ENCODE assay signal across 30 mouse cellular contexts in genomic region chr11:65250366-65250765, GRCm38 (mm10). TPM values are rescaled to one million over a fixed set of nuclear protein-coding genes. Genes with fewer than 3 reads are reported as not detected.
DNase-seq lines count a peak whose midpoint lies in the region; ATAC-seq and TF ChIP-seq lines count a peak whose summit lies in the region.
"Had no signal": no experiment of that assay in that cellular context is flagged by ENCODE, and none has a peak within 500 bp of the region (broad histone marks: within the 10 kb centered on the region; RNA-seq: fewer than 3 reads in every experiment).

No protein-coding gene starts in this region.

- no peak for TF ChIP-seq CTCF in heart, postnatal 0 days (IDR thresholded peaks at IDR 0.05; ENCODE audit: low read depth)

- WGBS in heart, postnatal 0 days, result 88% methylated on average over 4 of the region's 4 CpGs

- H3K4me2 ChIP-seq in heart, postnatal 0 days (ENCODE audit: low read depth, low read length), result no peak overlapping the region
- H3K4me2 ChIP-seq: embryonic facial prominence, embryonic 13.5 days; forebrain, embryonic 13.5 days; heart, embryonic 12.5 days; heart, embryonic 15.5 days; hindbrain, embryonic 14.5 days had no signal

- H3K27ac ChIP-seq in heart, postnatal 0 days (ENCODE audit: low read depth), result peak overlapping the region; percentile 15; the same call in 1 of the 2 replicates
- H3K27ac ChIP-seq: embryonic facial prominence, embryonic 10.5 days; embryonic facial prominence, embryonic 13.5 days; forebrain, embryonic 13.5 days; heart, embryonic 15.5 days; hindbrain, embryonic 14.5 days; hindbrain, postnatal 0 days had no signal

- H3K4me1 ChIP-seq in heart, postnatal 0 days (ENCODE audit: control insufficient read depth, insufficient read depth), result peaks cover 15% of the 10 kb centered on the region; the same call in 1 of the 2 replicates
- H3K4me1 ChIP-seq: embryonic facial prominence, embryonic 10.5 days; embryonic facial prominence, embryonic 13.5 days; forebrain, embryonic 13.5 days had no signal

- H3K9ac ChIP-seq in heart, postnatal 0 days (replicated peaks; ENCODE audit: low read depth, low read length), result no peak overlapping the region
- H3K9ac ChIP-seq: embryonic facial prominence, embryonic 13.5 days; forebrain, embryonic 13.5 days; heart, embryonic 12.5 days; heart, embryonic 15.5 days; hindbrain, embryonic 14.5 days had no signal

- no peaks in the 10 kb centered on the region for H3K9me3 ChIP-seq in heart, postnatal 0 days (replicated peaks; ENCODE audit: control insufficient read depth, low read length)
- H3K9me3 ChIP-seq: embryonic facial prominence, embryonic 10.5 days; embryonic facial prominence, embryonic 13.5 days; forebrain, embryonic 13.5 days; heart, embryonic 12.5 days; heart, embryonic 15.5 days had no signal

- no peak overlapping the region for H3K4me3 ChIP-seq in heart, postnatal 0 days (ENCODE audit: low read depth, low read length)
- H3K4me3 ChIP-seq: embryonic facial prominence, embryonic 10.5 days; embryonic facial prominence, embryonic 13.5 days; erythroblast, embryonic 14.5 days; forebrain, embryonic 13.5 days; heart, embryonic 12.5 days; heart, embryonic 15.5 days had no signal

- no peak for TF ChIP-seq EP300 in heart, postnatal 0 days (IDR thresholded peaks at IDR 0.05; ENCODE audit: low read depth)

- no peak for ATAC-seq in heart, postnatal 0 days (ENCODE audit: insufficient read depth, low read depth)
- ATAC-seq: CD4-positive, CD25-positive, alpha-beta regulatory T cell, adult 4 months; forebrain, embryonic 13.5 days; forebrain, embryonic 16.5 days; hindbrain, postnatal 0 days; inflammation-experienced regulatory T-cells, adult 6 months had no signal

- H3K36me3 ChIP-seq in heart, postnatal 0 days (replicated peaks; ENCODE audit: control insufficient read depth, insufficient read depth, low read length), result no peaks in the 10 kb centered on the region; the same call in 1 of the 2 replicates
- H3K36me3 ChIP-seq: embryonic facial prominence, embryonic 10.5 days; embryonic facial prominence, embryonic 13.5 days; heart, embryonic 15.5 days had no signal

- no peaks in the 10 kb centered on the region for H3K27me3 ChIP-seq in heart, postnatal 0 days (ENCODE audit: control insufficient read depth, insufficient read depth, low read length)
- H3K27me3 ChIP-seq: forebrain, embryonic 13.5 days; heart, embryonic 12.5 days; heart, embryonic 15.5 days had no signal

- no peak for DNase-seq in heart, postnatal 0 days (ENCODE audit: low spot score)
- no peak for DNase-seq in heart, adult 11 months
- peak; percentile 55 for DNase-seq in layer of hippocampus, adult 9-11 months
- DNase-seq in layer of hippocampus, postnatal 10 days (ENCODE audit: low spot score in 2 of 2), result no peak
- peak; percentile 48 for DNase-seq in telencephalon, adult 2 months (ENCODE audit: low read depth, low spot score)
- no peak for DNase-seq in heart, adult 18-20 months
- DNase-seq: adrenal gland, adult 2 months; adrenal gland, postnatal 14 days; cerebellum, adult 11-12 months; cerebellum, adult 8-10 months; cerebellum, postnatal 10 days; cerebellum, postnatal 36 days; embryo, embryonic 11 days; gastrocnemius, postnatal 10 days; gastrocnemius, postnatal 36 days; heart, postnatal 14 days; heart, postnatal 4 days had no signal

RNA-seq across cellular contexts. Expression of gene Myocd, which starts 19.4 kb away (rescaled TPM):
- 92.4 and 129 TPM in 2 replicates for total RNA-seq in heart, postnatal 0 days (2014; rRNA removed; ENCODE audit: low replicate concordance)
- 55.9 and 56.4 TPM in 2 replicates for polyA plus RNA-seq in heart, postnatal 0 days (2015; fragmentation: Nextera tagmentation; extraction: Ambion mirVana)
- total RNA-seq in layer of hippocampus, postnatal 10 days (2021), result under 1 TPM; 0.62 to 0.87 TPM
- 10 to 100 TPM; 65.5 to 66.9 TPM for total RNA-seq in heart, adult 18-20 months (2021)
- total RNA-seq: granulocyte monocyte progenitor cell, adult 5-6 weeks; MEL had no signal
- polyA plus RNA-seq: erythroblast, embryonic 14.5 days had no signal

Comparison
In these comparisons a context has a peak if more than half of its experiments do, and no peak if none do; other contexts are left out.
1. DNase-seq: peak in layer of hippocampus, adult 9-11 months (single experiment) and telencephalon, adult 2 months (single experiment); none in heart, postnatal 0 days (single experiment), heart, adult 11 months (single experiment), layer of hippocampus, postnatal 10 days (0 of 2) and heart, adult 18-20 months (0 of 2).
2. RNA of gene Myocd, which starts 19.4 kb away (total RNA-seq): 92.4 to 129 TPM in heart, postnatal 0 days and 65.5 to 66.9 TPM in heart, adult 18-20 months; 0.62 to 0.87 TPM in layer of hippocampus, postnatal 10 days; every median in the first group is over 10 times any median in the second.